Mouse (Mus musculus): ENCODE data around the gene Cadm4. TPM values are rescaled to one million over a fixed set of nuclear protein-coding genes. Genes with fewer than 3 reads are reported as not detected.
"Not testable (repeated sequence)": the region's sequence is repeated elsewhere in the genome, so short reads cannot be mapped to it uniquely, and the experiment has no call there.

Gene Cadm4
- total RNA-seq, 2 experiments from 2014 or later: not detected

DNA sequence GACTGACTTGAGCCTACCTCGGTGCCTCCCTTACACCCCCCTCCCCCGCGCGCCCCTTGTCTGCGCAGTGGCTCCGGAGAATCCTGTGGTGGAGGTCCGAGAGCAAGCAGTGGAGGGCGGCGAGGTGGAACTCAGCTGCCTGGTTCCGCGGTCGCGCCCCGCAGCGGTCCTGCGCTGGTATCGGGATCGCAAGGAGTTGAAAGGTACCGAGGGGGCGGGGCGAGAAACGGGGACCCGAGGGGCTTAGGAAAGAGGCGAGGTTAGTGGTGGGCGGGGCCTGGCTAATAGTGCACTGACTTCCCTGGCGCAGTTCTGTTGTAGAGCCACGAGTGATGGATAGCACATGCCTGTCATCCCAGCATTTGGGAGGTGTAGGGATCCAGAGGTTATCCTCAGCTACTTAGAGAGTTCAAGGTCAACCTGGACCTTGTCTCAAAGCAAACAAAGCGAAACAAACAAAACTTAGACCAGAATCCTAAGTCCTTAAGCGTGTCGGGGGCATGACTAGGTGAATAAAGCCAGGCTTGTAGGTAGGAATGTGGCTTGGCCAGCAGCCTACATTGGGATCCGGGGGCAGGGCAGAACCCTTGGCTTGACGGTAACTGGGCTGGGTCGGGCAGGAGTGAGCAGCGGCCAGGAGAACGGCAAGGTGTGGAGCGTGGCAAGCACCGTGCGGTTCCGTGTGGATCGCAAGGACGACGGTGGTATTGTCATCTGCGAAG lies 18.2 kb downstream of the Cadm4 start:
- ATAC-seq (replicated peaks; ENCODE audit: poor library complexity): 0 out of 2 replicates have a peak, but pooled peaks have one; percentile 24

DNA sequence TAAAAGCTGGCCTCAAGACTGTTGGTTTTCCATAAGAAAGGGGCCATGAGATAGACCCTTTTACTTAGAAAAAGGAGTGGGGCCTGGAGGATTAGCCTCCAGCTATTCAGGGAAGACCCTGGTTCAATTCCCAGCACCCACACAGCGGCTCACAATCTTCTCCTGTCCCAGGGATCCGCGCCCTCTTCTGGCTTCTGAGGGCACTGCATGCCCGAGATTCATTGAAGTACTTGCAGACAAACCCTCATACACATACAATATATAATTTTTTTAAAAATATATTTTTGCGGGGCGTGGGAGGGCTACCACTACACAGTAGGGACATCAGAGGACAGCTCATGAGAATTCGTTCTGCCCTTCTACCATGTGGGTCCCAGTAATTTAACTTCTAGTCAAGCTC lies 19.1 kb downstream of the Cadm4 start:
- ATAC-seq (replicated peaks; ENCODE audit: poor library complexity): peak; percentile 52; the same call in 1 of the 2 replicates

DNA sequence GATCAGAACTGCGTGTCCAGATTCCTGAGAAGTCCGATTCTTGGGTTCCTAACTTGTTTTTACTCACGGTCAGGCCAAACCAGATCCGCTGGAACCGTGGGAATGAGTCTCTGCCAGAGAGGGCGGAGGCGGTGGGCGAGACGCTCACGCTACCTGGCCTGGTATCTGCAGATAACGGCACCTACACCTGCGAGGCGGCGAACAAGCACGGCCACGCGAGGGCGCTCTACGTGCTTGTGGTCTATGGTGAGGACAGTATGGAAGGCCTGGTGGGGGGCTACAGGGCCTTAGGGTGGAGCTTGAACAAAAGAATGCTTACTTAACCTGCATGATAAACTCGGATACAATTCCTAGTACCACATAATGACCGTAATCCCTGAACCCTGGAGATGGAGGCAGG lies 19.7 kb downstream of the Cadm4 start:
- 0 out of 2 replicates have a peak, but pooled peaks have one; percentile 30 for ATAC-seq (replicated peaks; ENCODE audit: poor library complexity)

DNA sequence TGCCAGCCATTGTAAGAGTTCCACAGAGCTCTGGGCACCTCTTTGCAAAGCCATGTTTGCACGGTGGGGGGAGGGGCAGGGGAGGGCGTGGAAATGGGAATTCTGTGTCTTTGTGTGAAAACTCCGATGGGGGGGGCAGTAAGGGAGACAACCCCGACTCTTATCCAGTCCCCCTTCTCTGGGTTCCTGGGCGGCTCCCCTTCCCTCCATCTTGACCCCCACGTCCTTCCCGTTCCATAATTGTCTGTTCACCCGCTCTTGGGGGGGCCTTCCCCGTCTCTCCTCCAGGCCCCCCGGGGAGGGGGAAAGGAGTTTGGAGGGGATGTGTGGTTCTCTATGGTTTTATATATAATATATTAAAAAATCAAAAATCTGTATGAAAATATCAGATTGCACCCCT lies 22.2 kb downstream of the Cadm4 start:
- no peak for ATAC-seq (replicated peaks; ENCODE audit: poor library complexity)

DNA sequence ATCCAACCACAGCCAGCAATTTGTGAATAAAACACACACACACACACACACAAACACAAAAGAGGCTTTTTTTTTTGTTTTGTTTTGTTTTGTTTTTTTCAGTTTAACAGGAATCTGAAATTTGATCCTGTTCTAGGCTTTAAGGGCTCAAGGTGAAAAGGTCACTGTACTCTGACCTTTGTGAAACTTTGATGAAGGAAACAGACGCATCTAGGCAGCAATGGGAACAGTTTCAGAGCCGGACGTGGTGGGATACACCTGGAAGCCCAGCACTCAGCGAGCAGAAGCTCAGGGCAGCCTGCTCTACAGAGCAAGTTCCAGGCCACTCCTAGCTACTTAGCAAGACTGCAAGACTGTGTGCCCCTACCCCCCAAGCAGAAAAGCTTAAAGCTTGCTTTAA lies 23.0 kb downstream of the Cadm4 start:
- ATAC-seq (replicated peaks; ENCODE audit: poor library complexity): no peak

DNA sequence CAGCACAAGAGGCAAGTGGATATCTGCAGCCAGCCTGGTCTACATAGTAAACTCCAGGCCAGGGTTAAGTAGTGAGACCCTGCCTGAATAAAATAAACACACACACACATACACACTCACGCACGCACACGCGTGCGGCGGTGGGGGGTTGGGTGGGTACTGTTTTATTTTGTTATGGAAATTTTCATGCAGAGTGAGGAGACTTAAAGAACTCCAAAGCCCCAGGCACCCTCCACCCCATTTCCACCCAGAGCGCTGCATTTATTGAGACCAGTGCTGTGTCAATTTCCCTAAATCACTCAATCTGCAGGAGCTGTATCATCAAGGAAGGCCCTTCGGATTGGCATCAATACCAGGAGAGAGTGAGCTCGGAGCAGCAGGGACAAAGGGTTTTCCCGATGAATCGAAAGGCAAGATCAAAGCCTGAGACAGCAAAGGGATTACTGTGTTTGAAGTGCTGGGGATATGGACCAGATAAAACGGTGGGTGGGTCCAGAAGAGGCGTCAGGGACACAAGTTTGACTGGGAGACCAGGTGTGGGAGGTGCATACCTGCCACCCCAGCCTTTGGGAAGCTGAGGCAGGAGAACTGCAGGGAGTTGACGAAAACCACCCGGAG lies 23.7 kb downstream of the Cadm4 start:
- no peak for ATAC-seq (replicated peaks; ENCODE audit: poor library complexity)

DNA sequence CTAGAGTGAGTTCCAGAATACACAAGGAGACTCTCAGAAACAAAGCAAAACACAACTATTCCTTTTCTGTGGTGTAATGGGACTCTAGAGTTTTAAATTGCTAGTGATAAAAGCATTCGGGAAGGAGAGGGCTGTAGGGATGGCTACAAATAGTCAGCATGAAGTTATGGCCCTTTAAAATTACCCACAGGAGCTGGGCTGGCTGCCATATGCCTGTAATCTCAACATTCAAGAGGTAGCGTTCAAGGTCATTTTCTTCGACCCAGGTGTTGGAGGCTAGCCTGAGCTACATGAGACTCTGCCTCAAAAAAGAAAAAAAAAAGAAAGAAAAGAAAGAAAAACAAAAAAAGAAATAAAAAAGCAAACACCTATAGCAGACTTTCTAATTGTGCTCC lies 24.2 kb downstream of the Cadm4 start:
- ATAC-seq (replicated peaks; ENCODE audit: poor library complexity): no peak

DNA sequence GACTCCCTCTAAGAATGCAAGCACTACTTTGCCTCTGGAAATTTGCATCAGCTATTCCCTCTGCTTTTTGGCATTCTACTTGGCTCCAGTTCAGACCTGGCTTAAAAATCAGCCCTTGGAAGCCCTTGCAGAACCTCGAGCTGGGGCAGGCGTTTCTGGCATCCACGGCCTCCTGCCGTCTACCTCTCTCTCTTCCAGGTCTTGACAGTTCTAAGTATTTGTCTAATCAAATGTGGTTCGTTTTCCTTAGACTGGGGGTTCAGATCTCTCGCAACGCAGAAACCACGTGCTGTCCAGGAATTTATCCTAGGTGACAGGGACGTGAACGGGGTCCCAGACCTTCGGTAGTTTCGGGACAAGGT lies 24.6 kb downstream of the Cadm4 start:
- ATAC-seq (replicated peaks; ENCODE audit: poor library complexity): no peak

DNA sequence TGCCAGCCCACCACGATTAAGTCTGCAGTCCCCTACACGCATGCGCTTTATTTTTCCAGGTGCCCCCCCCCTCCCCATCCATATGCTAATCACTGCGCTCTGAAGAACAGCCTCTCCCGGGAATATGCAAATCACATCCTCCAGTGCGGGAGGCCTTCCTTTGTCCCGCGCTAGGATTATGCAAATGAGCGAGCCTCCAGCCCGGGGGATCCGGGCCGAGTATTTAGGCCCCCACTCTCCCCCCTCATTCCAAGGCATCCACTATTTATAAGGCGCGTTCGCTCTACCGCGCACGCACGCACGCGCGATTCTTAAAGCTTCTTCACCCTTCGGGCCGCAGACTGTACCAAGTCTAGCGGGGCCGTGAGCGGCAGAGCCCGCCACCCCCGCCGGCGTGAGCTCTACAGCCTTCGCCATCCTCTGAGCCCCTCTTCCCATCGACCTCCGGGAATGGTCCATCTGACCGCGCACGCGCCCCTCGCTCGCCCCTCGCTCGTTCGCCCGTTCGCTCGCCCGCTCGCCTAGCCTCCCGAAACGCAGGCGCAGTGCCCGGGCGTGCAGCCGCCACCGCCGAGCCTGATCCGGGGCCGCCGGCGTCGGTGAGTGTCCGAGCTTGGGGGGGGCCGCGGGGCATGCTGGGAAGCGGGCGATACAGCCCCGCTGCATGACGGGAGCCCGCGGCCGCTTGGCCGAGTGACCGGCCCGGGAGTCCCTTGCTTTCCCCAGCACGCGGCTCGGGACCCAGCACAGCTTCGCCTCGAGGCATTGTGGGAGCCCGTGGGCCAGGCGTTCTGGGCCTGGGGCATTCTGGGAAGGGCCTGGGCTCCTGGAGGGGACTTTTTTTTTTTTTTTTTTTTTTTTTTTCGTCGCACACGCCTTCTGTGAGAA lies 25.3 kb downstream of the Cadm4 start, which contains the start of gene Zfp428:
TSS of gene Zfp428 (plus strand) at position 169 of the 888 bp plus-strand sequence.
- ATAC-seq (replicated peaks; ENCODE audit: poor library complexity): peak; percentile 62

DNA sequence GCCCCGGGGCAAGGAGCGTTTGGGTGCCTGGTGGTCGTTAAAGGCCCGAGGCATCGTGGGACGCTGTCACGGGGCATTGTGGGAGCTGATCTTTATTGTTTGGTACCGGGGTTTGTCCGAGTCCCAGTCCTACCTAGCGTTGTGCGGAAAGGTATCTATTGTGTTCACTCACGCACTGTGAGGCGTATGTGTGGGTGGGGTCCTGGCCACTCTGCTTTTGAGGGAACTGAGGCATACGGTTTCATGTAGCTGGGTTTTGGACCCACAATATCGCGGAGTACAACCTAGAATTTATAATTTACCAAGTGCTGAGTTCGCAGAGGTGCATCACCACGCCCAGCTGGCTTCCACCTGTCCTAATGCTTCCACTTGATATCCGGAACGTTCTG lies 25.9 kb downstream of the Cadm4 start:
- ATAC-seq (replicated peaks; ENCODE audit: poor library complexity): peak; percentile 9; the same call in 1 of the 2 replicates

DNA sequence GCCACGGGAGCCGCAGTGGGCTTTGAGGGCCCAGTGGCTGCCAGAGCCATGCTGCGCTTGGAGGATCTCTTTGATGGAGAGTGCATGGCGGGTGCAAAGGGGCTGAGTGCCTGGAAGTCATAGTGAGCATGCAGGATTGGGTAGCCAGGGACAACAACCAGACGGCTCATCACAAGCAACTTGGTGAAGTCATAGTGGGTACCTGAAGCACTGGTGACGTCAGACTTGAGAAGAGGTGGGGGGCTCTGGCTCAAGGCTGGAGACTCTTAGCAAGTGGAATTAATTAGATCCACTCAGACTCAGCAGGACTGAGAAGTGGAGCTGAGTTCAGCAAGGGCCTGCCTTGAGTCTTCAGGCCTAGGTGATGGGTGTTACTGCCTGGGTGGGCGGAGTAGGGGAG lies 30.5 kb downstream of the Cadm4 start, which contains the start of gene AC161166.1:
TSS of gene AC161166.1 (minus strand) at position 101 of the 400 bp plus-strand sequence.
- no peak for ATAC-seq (replicated peaks; ENCODE audit: poor library complexity)

DNA sequence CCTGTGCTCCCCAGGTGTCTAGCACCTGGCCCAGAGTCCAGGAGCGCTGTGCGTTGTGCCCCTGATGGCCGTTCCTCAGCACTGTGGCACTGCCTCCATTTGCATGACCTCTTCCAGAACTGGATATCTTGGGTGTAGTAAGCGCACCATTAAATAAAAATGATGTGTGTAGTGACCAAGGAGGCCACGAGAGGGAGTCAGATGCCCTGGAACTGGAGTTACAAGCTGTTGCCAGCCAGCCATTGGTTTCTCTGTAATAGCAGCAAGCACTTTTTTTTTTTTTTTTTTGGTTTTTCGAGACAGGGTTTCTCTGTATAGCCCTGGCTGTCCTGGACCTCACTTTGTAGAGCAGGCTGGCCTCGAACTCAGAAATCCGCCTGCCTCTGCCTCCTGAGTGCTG lies 34.5 kb downstream of the Cadm4 start:
- peak; percentile 70 for ATAC-seq (replicated peaks; ENCODE audit: poor library complexity)

DNA sequence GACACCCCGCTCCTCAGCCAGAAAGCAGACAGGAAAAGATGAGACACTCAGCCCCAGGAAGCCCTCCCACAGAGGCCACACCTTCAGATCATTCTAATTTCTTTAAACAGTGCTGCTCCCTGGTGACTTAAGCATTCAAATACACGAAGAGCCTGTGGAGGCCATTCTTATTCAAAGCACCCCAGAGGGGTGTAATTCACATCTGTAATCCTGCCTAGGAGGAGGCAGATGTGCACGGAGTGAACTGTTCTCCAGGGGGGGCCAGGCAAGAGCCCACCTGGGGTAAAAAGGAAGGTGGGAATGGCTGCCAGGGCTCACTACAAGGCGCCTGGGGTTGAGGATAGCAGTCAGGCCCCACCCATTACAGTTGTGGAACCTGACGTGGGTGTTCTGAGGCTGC lies 35.3 kb downstream of the Cadm4 start:
- ATAC-seq (replicated peaks; ENCODE audit: poor library complexity): no peak

DNA sequence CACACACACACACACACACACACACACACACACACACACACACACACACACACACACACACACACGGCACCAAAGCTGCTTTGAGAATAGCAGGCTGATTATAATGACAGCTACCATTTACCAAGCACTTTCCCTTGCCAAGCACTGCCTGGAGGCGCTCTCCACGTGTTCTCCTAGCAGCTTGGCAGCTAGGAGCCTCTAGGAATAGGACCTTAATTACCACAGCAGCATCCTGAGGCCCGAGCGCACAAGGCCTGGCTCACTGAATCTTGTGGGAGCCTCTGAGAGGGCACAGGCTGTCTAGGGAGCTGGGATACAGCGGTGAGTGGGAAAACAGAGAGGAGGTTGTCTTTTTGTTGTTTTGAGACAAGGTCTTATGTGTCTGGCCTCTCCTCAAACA lies 35.8 kb downstream of the Cadm4 start:
- ATAC-seq (replicated peaks; ENCODE audit: poor library complexity): no peak

DNA sequence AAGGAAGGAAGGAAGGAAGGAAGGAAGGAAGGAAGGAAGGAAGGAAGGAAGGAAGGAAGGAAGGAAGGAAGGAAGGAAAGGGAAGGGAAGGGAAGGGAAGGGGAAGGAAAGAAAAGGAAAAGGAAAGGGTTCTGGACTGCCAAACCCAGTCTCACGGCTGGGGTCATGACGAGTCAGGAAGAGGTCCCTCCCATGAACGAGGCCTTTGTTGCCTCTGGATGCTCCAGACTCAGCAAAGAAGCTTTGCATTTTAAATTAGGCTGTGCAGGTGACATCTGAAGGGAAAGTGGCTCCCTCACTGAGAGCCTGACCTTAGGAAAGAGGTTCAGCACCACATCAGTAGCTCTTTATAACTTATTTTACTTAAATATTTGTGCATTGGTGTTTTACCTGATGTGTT lies 37.3 kb downstream of the Cadm4 start:
- ATAC-seq (replicated peaks; ENCODE audit: poor library complexity): no peak

DNA sequence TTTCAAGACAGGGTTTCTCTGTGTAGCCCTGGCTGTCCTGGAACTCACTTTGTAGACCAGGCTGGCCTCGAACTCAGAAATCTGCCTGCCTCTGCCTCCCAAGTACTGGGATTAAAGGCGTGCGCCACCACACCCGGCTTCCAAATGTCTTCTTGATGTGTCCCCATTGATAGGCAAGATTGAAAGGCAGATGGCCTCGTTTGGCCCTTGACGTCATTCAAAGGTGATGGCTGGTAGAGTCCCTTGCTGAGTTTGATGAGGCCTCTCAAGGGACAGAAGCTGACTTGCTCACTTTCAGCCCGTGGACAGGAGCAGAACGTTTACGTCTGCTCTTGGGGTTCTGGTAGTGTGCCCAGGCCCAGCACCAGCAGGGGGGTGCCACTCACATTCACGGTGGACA lies 38.2 kb downstream of the Cadm4 start:
- ATAC-seq (replicated peaks; ENCODE audit: poor library complexity): not testable (repeated sequence)

DNA sequence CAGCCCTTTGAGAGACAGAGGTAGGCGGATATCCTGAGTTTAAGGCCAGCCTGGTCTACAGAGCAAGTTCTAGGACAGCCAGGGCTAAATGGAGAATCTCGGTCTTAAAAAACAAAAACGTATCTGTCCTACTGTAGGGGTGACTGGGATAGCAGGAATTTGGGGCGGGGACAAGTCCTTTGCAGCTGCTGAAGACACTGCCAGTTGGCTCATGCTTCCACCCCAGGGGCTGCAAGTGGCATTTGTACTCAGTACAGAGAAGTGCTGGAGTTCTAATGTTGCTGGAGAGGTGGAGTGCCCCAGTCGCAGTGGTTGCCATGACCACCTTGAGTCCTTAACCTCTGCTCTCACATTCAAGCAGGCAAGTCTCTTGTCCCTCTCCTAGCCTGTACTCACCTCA lies 41.0 kb downstream of the Cadm4 start:
- no peak for ATAC-seq (replicated peaks; ENCODE audit: poor library complexity)

DNA sequence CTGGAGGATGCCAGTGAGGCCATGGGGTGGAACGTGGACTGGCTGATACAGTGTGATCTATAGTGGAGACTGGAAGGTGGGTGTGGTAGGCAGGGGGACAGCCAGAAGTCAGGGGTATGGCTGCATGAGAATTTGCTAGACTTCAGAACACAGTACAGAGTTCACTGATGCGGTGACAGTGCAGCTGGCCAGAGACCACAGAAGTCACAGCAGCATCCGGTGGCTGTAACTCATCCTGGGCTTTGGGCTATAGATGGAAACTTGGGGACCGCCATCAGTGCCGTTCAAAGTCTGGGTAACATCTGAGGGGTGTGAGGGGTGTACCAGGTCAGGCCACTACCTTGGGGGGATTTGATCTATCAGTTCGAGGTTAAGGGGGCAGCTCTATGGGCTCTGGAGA lies 41.9 kb downstream of the Cadm4 start:
- no peak for ATAC-seq (replicated peaks; ENCODE audit: poor library complexity)

DNA sequence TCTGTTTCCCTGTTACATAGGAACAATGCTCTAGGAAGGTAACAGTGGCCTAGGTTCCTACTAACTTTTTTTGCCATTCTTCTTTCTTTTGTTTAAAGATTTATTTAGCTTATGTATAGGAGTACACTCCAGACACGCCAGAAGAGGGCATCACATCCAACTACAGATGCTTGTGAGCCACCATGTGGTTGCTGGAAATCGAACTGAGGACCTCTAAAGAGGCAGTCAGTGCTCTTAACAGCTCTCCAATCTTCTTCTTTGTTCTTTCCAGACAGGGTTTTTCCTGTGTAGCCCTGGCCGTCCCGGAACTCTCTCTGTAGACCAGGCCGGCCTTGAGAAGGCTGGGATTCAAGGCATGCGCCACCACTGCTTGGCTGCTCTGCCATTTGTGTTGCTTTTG lies 43.2 kb downstream of the Cadm4 start:
- ATAC-seq (replicated peaks; ENCODE audit: poor library complexity): no peak

DNA sequence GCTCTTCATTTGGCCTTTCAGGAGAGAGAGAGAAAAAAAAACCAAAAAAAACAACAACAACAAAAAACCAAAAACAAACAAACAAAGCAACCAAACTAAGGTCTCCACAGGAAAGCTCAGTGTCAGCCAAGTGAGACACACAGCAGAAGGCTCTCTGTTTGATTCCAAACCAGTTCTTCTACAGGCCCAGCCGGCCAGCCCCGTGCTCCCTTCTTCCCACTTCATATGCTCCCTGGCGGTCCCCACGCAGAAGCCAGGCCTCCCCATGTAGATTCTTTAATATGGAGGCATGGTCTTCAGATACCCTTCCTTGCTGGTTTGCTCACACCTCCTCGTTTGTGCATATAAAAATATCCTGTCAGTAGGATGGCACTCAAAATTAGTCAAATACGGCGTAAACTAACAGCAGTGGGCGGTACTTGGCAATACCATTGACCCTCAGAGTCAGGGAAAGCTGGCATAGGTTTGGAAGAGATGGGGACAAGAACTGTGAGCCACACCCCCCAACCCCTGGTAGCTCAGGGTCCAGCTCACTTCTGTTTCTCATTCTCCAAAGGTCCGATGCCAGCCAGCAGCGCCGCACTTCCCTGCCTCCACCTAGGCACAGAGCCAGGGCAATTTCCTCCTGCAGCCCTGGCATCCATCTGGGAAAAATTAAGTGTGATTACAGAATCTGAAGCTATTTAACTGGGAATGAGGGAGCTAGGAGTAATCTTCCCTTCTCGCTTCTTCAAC lies 44.0 kb downstream of the Cadm4 start:
- no peak for ATAC-seq (replicated peaks; ENCODE audit: poor library complexity)

DNA sequence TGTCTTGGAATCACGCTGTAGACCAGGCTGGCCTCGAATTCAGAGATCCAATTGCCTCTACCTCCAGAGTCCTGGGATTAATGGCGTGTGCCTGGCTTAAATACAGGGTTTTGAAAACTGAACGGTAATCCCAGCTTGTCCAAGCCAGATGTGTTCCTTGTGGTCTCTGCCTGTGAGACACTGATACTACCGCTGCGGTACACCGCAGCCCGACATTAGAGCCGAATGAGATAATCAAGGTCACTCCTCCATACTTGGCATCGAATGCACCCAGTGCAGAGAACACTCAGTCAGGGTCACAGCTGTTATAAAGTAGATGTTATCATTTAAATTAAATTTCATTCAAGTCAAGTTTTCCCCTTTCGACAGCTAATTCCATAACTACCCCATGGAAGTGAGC lies 47.0 kb downstream of the Cadm4 start:
- ATAC-seq (replicated peaks; ENCODE audit: poor library complexity): peak; percentile 40

All from megakaryocyte progenitor cell, adult 5-6 weeks (primary cell).